Mouse (Mus musculus): ENCODE data around the gene Cacng8. TPM values are rescaled to one million over a fixed set of nuclear protein-coding genes. Genes with fewer than 3 reads are reported as not detected.

Gene Cacng8
- polyA plus RNA-seq, 1 experiment = 0.82 TPM

- no peaks in the 10 kb centered on the region; the same call in 1 of the 2 replicates for H3K4me1 ChIP-seq (replicated peaks; ENCODE audit: control insufficient read depth, insufficient read depth, low read length)
- no peak overlapping the region for H3K4me3 ChIP-seq (ENCODE audit: control insufficient read depth, insufficient read depth, low read length)
- TF ChIP-seq POLR2A (IDR thresholded peaks at IDR 0.05; ENCODE audit: control insufficient read depth, extremely low read depth, insufficient read depth, low read length, poor library complexity) (no peak), CTCF (IDR thresholded peaks at IDR 0.05; ENCODE audit: borderline replicate concordance, control insufficient read depth, extremely low read depth, insufficient read depth, low read length, poor library complexity) (no peak)
- WGBS = 2% methylated on average over 33 of the region's 33 CpGs
- peaks cover 12% of the 10 kb centered on the region for H3K27me3 ChIP-seq (ENCODE audit: control insufficient read depth, insufficient read depth, low read length)
- no peak for DNase-seq
- H3K36me3 ChIP-seq (ENCODE audit: control insufficient read depth, insufficient read depth, low read length) = no peaks in the 10 kb centered on the region
- H3K27ac ChIP-seq (ENCODE audit: control insufficient read depth, insufficient read depth, low read length) = no peak overlapping the region
These were observed 20.9 kb downstream of the Cacng8 start for GRCm38 (mm10) chr7:3411160-3411941.

GRCm38 (mm10) chr7:3412036-3412435 is 21.6 kb downstream of the Cacng8 start:
- no peak for TF ChIP-seq CTCF (IDR thresholded peaks at IDR 0.05; ENCODE audit: borderline replicate concordance, control insufficient read depth, extremely low read depth, insufficient read depth, low read length, poor library complexity)
- no peak for TF ChIP-seq POLR2A (IDR thresholded peaks at IDR 0.05; ENCODE audit: control insufficient read depth, extremely low read depth, insufficient read depth, low read length, poor library complexity)
- H3K27ac ChIP-seq (ENCODE audit: control insufficient read depth, insufficient read depth, low read length) = no peak overlapping the region
- H3K27me3 ChIP-seq (ENCODE audit: control insufficient read depth, insufficient read depth, low read length) = peaks cover 12% of the 10 kb centered on the region
- peak; percentile 60 for DNase-seq
- whole genome bisulfite sequencing = 6% methylated on average over 20 of the region's 20 CpGs
- no peaks in the 10 kb centered on the region for H3K36me3 ChIP-seq (ENCODE audit: control insufficient read depth, insufficient read depth, low read length)
- no peaks in the 10 kb centered on the region; the same call in 1 of the 2 replicates for H3K4me1 ChIP-seq (replicated peaks; ENCODE audit: control insufficient read depth, insufficient read depth, low read length)
- H3K4me3 ChIP-seq (ENCODE audit: control insufficient read depth, insufficient read depth, low read length) = no peak overlapping the region

GRCm38 (mm10) chr7:3414888-3415287 is 24.4 kb downstream of the Cacng8 start:
- no peak for DNase-seq
- no peak for TF ChIP-seq CTCF (IDR thresholded peaks at IDR 0.05; ENCODE audit: borderline replicate concordance, control insufficient read depth, extremely low read depth, insufficient read depth, low read length, poor library complexity)
- no peak for TF ChIP-seq POLR2A (IDR thresholded peaks at IDR 0.05; ENCODE audit: control insufficient read depth, extremely low read depth, insufficient read depth, low read length, poor library complexity)

GRCm38 (mm10) chr7:3415378-3415777 is 24.9 kb downstream of the Cacng8 start:
- H3K4me3 ChIP-seq (ENCODE audit: control insufficient read depth, insufficient read depth, low read length) = no peak overlapping the region
- no peak for TF ChIP-seq CTCF (IDR thresholded peaks at IDR 0.05; ENCODE audit: borderline replicate concordance, control insufficient read depth, extremely low read depth, insufficient read depth, low read length, poor library complexity)
- no peak for TF ChIP-seq POLR2A (IDR thresholded peaks at IDR 0.05; ENCODE audit: control insufficient read depth, extremely low read depth, insufficient read depth, low read length, poor library complexity)
- H3K27ac ChIP-seq (ENCODE audit: control insufficient read depth, insufficient read depth, low read length) = no peak overlapping the region
- 3% methylated on average over 53 of the region's 60 CpGs for WGBS
- no peaks in the 10 kb centered on the region for H3K36me3 ChIP-seq (ENCODE audit: control insufficient read depth, insufficient read depth, low read length)
- no peaks in the 10 kb centered on the region; the same call in 1 of the 2 replicates for H3K4me1 ChIP-seq (replicated peaks; ENCODE audit: control insufficient read depth, insufficient read depth, low read length)
- H3K27me3 ChIP-seq (ENCODE audit: control insufficient read depth, insufficient read depth, low read length) = peaks cover 12% of the 10 kb centered on the region
- peak; percentile 56 for DNase-seq

More at GRCm38 (mm10) chr7:3414888-3415287, 24.4 kb downstream of the Cacng8 start:
- H3K4me3 ChIP-seq (ENCODE audit: control insufficient read depth, insufficient read depth, low read length) = no peak overlapping the region
- 4% methylated on average over 47 of the region's 47 CpGs for WGBS
- no peak overlapping the region for H3K27ac ChIP-seq (ENCODE audit: control insufficient read depth, insufficient read depth, low read length)
- no peaks in the 10 kb centered on the region for H3K36me3 ChIP-seq (ENCODE audit: control insufficient read depth, insufficient read depth, low read length)
- no peaks in the 10 kb centered on the region; the same call in 1 of the 2 replicates for H3K4me1 ChIP-seq (replicated peaks; ENCODE audit: control insufficient read depth, insufficient read depth, low read length)
- H3K27me3 ChIP-seq (ENCODE audit: control insufficient read depth, insufficient read depth, low read length) = peaks cover 12% of the 10 kb centered on the region

GRCm38 (mm10) chr7:3419941-3420340 is 29.5 kb downstream of the Cacng8 start:
- WGBS = 74% methylated on average over 6 of the region's 6 CpGs
- TF ChIP-seq POLR2A (IDR thresholded peaks at IDR 0.05; ENCODE audit: control insufficient read depth, extremely low read depth, insufficient read depth, low read length, poor library complexity) (no peak), CTCF (IDR thresholded peaks at IDR 0.05; ENCODE audit: borderline replicate concordance, control insufficient read depth, extremely low read depth, insufficient read depth, low read length, poor library complexity) (no peak)

GRCm38 (mm10) chr7:3420466-3420865 is 30.0 kb downstream of the Cacng8 start:
- Histone ChIP-seq H3K4me1 (replicated peaks; ENCODE audit: control insufficient read depth, insufficient read depth, low read length) (no peaks in the 10 kb centered on the region), H3K4me3 (ENCODE audit: control insufficient read depth, insufficient read depth, low read length) (no peak overlapping the region), H3K36me3 (ENCODE audit: control insufficient read depth, insufficient read depth, low read length) (no peaks in the 10 kb centered on the region), H3K27me3 (ENCODE audit: control insufficient read depth, insufficient read depth, low read length) (no peaks in the 10 kb centered on the region; the same call in 1 of the 2 replicates), H3K27ac (ENCODE audit: control insufficient read depth, insufficient read depth, low read length) (no peak overlapping the region)
- peak; percentile 67 for DNase-seq
- 63% methylated on average over 5 of the region's 5 CpGs for WGBS
- TF ChIP-seq CTCF (IDR thresholded peaks at IDR 0.05; ENCODE audit: borderline replicate concordance, control insufficient read depth, extremely low read depth, insufficient read depth, low read length, poor library complexity) (no peak), POLR2A (IDR thresholded peaks at IDR 0.05; ENCODE audit: control insufficient read depth, extremely low read depth, insufficient read depth, low read length, poor library complexity) (no peak)

More at GRCm38 (mm10) chr7:3419941-3420340, 29.5 kb downstream of the Cacng8 start:
- Histone ChIP-seq H3K27me3 (ENCODE audit: control insufficient read depth, insufficient read depth, low read length) (no peaks in the 10 kb centered on the region; the same call in 1 of the 2 replicates), H3K4me1 (replicated peaks; ENCODE audit: control insufficient read depth, insufficient read depth, low read length) (no peaks in the 10 kb centered on the region), H3K27ac (ENCODE audit: control insufficient read depth, insufficient read depth, low read length) (no peak overlapping the region), H3K36me3 (ENCODE audit: control insufficient read depth, insufficient read depth, low read length) (no peaks in the 10 kb centered on the region), H3K4me3 (ENCODE audit: control insufficient read depth, insufficient read depth, low read length) (no peak overlapping the region)
- DNase-seq = peak; percentile 27

Measured in thymus, adult 2 months (tissue).